Mouse (Mus musculus) c-Kit-positive CD71-positive TER-119-negative erythroid progenitor cells, embryonic 14.5 days (primary cell): ENCODE measurements at regions not wholly inside any gene's neighbourhood (a gene's known extent, or its start where the extent isn't known, plus 50 kb on each side); places are given as distances from the start of the nearest gene placed in this dataset.

ENCODE experiments used
- DNase-seq: peaks from one replicate; pipeline ENCODE4 v3.0.0-alpha.2; 2013; ENCODE audit warnings: low read depth

DNA sequence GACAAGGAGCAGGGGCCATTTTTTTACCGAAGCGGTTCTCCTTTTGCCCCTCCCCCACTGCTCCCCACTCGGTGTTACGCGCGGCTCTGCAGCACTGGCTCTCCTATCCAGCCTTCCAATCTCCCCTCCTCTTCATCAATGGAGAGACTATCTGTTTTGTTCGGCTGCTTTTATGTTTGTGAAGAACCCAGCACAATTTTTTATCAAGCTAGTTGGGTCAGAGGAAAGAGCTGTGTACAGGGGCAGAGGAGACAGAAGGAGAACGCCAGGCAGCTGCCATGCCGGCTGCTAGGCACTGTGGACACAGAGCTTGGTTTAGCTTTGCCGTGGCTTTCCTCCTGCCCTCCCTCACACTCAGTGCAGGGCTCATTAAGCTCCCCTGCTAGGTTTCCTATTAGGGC, 280.3 kb downstream of the Sox11 start:
- DNase-seq = no peak

DNA sequence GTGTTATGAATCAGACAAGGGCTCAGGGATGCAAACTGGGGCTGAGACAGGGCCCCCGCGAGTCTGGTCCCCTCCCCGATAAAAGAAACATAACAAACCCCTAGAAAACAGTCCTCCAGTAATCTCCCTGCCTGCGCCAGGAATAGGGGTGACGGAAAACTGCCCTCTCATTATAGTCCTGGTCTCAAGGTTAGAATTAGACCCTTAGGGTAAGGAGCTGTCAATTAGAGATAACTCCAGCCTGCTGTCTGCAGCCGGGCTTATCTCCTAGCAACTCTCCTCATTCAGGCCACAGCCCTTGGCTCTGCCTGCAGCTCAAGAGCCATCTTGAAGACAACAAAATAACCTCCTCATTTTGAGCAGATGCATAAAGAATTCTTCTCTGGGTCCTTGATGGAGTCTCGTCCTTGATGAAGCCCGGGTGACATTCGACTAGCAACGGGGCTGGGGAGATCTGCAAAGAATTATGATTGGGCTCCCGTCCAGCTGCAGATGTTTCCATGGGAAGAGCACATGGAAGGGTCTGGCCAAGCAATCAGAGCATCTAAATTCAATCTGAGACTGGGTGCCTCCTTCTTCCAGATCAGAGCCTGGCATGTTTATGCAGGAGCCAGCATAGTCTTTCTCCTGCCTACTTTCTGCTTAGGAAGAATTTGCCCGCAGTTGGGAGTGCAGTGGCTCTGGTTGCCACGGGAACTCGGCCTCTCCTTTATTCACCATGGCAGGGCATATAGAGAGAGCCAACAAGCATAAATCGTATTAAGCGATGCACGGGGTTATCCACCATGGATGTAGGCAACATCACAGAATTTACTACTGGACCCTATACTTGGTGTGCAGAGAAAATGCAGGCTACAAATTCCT, 281.2 kb downstream of the Sox11 start:
- DNase-seq = no peak

DNA sequence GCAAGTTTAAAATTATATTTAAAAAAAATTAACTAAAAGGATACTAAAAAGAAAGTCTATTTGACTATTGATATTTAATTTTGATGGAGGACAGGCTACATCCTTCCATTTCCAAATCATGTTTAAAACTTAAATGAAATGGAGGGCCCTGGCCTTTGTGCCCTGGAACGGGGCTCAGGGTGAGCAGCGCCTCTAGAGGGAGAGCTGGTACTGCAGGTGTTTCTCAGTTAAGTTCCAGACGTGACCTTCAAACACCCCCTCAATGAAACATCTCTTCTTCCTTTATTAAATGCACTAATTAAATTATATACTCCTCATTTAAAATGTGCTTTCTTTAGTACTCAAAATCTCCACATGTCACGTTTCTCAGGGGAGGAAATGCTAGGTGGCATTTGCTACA, 282.5 kb downstream of the Sox11 start:
- no peak for DNase-seq

DNA sequence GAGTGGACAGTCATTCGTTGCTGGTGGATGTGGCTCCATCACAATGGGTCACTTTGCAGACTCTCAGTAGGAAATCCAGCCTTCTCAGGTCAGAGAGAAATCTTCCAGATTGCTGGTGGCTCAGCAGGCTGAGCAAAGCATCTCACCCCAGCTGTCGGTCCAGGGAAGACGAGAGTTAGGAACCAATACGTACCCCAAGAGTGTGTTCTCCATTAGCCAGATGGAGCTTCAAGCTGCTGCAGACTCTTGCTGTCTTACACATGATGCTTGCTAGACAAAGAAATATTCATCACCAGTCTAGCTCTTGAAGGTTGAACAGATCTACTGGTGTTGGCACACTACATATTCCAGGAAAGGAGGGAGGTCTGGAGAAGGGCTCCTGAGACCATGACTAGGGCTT, 288.0 kb downstream of the Sox11 start:
- DNase-seq = no peak

DNA sequence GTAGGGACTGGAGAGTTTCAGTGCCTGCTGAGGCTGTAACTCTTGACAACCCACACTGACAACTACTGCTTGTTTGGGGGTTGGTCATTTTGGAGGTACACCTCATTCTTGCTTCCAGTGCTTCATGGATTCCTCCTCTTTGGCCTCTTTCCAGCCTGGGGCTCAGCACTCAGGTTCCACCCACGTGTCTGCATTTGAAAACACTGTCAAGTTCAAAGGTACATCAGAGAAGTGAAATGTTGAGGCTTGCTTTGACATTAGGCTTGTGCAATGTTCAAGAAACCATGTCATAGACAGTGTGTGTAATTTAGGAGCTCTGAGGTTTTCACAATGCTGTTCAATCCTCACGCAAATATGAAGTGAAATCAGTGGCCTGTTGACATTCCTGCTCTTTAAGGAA, 304.5 kb downstream of the Sox11 start:
- DNase-seq = no peak

DNA sequence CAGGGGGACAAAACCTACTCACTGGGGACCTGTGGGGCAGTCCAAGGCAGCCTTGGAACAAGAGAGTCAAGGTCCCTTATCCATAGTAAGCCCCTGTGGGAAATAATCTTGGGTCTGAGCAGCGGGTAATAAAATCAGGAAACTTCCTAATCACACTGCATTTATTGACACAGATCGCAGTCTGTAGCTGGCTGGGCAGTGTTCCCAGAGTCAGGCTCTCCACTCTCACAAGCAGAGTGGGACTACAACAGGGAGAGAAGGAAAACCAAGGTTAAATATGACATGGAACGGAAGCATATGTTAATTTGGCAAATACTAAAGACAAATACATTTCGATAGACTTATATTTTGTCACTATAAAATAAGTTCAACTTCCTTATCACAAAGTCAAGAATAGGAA, 322.6 kb downstream of the Sox11 start:
- no peak for DNase-seq

DNA sequence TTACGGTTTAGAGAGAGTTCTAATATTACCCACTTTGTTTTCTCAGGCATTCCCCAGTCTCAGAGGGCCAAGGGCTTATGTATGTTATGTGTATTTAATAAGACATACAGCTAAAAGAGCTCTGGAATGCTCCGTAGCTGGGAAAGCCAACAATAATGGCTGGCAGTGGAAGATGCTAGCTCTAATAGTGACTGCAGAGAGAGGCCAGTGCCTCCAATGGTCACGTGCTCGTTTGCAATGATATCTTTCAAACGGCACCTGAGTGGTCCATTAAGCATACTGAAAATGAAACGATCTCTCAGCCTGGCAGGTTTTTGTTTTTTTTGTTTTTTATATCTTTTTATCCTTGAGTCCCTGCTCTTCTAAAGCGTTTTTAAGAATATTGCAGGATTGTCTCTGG, 324.0 kb downstream of the Sox11 start:
- no peak for DNase-seq

DNA sequence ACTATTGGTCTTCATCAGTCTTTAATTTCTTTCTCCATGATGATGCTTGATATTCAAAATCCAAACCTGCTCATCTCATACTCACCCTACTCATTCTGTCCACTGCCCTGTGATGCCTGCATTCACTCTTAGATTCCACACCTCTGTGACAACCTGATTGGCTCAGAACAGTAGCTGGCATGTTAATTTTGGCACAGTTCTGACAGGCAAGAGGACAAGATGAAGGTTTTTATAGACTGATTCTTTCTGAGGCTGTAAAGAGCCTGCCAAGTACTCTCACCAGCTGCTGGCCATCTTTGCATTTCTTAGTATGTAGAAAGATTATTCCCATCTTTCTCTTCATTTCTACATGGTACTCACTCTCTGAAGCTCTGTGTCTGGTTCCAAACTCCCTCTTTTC, 343.1 kb downstream of the Sox11 start:
- no peak for DNase-seq

DNA sequence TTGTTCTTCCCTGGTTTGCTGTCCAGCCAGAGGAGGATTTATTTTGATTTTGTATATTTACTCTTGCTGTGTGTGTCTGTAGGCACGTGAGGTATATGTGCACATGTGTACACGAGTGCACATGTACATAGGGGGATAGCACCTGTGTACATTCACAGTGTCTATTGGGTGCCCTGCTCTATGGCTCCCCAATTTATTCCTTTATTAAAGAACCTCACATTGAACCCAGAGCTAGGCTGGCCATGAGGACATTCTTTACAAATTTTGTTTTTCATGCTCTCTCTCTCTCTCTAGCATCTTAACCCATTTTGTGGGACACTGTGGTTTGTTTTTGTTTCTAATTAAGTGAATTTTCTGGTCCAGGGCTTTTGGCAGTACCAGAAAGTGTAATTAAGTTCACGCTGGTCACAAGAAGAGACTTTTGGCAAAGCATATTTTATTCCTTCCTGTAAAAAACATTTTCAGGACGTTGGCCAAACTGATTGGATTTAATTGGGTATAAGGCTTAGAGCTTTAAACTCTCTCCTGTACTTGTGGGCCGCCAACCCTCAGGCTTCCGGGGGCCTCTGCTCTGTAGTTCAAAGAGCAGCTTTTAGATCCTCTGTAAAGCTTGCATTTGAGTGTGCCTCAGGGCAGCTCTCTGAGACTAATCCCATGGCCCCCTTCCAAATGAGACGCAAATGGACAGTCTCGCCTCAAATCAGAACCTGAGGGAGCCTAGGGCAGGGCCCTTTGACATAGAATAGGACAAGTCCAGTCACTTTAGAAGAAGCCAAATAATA, 365.9 kb downstream of the Sox11 start:
- DNase-seq = no peak

DNA sequence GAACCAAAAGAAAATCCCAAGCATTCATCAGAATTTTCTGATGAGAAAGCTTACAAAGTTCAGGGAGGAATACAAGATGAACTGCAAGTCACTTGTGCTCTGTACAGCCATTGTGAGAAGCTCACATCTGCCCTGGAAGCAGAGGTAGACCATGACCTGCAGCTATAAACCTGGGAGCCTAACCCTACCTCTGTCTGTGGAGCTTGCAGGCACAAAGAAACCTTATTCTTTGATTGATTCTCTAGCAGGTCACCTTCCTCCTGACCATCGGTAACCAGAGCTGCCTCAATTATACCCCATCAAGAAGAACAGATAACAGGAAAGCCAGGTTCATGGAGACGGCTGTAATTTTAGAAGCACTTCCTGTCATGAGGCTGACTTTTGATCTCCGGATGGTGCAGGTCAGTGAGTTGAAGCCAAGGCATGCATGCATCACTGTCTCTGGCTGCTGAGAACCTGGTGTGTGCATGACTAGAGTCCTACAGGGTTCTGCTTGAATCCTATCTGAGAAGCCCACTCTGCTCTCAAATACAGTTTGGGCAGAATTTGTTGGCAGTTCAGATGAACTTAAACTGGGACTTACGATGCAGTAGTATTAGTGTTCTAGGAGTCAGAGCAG, 369.8 kb downstream of the Sox11 start:
- DNase-seq = no peak

DNA sequence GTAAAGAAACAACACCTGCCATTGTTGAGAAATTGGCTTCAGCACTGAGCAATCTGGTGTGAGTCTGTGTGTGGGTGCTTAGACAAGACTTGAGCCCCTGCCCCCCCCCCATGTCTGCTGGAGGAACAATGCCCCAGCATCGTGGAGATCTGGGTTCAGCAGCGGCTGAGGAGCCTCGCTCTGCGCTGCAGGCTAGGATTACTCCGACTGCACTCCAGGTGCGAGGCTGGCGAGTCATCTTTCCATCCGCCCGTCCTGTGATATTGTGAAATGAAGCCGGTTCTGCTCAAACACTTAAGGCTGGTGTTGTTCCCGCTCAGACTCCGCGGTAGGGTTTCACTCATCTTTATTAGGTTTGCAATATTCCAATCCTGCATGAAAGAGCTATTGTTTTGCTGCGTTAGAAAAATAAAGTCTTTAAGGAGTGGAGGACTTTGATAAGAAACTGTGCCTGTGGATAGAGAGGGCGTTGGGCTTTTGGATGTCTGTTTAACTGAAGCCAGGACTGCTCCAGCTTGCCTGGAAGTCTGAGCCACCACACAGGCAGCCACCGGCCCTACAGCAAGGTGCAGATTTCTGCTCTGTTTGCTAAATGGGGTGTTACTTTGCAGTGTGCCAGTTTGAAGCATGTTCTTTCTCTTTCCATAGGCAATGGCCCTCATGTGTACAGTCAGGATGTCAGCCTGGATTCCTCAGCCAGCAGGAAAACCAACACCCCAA, 375.2 kb downstream of the Sox11 start:
- DNase-seq = no peak

DNA sequence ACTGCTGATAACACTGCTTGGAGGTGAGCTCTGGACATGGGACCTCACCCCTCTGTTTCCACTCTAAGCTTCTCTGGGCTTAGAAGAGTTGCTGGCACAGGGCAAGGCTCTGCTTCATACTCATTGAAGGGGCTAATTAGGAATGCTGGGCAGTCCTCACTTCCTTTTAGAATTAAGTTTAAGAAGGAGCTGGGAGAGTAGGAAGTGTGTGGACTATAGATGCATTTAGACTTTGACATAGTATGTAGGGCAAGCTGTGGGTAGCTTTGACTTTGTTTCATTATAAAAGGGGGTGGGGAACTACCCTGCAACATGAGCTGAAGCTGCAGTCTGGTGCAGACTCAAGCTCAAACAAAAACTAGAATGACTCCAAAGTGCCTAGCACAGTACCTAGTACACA, 378.5 kb downstream of the Sox11 start:
- DNase-seq = no peak

DNA sequence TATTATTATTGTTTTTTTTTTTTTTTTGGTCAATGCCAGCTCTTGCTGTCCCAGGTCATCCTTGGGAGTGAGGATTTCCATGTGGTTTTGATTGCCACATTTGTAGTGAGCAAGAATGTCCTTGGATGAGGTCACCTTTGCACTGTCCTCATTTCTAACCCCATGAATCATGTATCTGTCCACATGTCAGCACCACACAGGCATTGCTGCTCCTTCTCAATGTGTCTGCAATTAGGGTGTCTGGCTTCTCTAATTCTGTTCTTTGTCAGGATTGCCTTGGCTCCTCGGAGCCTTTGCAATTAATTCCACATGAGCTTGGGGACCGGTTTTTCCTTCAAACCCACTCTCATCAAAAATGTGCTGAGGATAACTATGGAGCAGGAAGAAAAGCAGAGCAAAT, 402.5 kb downstream of the Sox11 start:
- no peak for DNase-seq

DNA sequence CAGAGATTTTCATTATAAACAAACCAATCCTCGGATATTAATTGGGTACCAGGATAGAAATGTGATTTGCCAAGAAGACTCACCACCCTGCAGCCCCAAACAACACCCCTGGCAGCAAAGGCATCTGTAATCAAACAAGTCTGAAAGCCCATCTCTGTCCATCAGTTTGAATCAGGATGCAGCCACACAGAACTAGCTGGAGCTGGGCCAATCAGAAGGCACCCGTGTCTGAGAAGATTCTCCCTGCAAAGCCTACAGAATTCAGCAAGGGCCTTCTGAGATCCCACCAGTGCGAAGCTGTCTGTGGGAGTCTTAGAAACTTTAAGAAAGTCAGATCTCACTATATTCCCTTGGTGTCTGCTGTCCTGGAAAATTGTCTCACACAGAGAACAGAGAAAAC, 404.5 kb downstream of the Sox11 start:
- no peak for DNase-seq

DNA sequence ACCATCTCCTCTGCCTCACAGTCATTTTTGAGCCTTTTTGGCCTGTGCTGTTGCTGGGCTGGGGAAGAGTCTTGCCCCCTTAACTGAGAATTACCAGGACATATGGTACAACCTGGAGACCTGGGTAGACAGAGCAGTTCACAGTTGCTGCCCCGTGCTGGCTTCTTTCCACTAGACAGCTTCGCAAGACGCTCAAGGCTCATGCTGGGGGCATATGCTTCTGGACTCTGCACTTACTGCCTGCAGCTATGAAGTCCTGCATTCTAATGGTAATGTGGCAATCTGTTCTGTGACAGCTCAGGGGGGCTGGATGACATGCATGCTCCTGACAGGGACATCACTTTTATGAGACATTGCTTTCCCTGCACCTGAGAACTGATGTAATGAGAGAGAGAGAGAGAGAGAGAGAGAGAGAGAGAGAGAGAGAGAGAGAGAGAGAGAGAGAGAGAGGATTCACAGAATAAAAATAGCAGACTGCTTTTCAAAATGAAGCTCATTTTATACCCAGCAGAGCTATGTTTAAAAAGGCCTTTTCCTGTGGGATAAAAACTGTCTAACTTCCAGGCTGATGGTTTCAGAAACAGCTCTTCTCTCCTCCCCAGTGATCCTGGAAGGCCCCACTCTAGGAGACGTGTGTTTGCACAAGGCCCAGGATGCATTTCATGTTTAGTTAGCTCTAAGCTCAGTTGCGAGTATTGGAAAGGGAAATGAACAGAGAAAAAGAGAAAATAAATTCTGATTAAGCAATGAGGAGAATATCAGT, 405.5 kb downstream of the Sox11 start:
- DNase-seq = no peak

DNA sequence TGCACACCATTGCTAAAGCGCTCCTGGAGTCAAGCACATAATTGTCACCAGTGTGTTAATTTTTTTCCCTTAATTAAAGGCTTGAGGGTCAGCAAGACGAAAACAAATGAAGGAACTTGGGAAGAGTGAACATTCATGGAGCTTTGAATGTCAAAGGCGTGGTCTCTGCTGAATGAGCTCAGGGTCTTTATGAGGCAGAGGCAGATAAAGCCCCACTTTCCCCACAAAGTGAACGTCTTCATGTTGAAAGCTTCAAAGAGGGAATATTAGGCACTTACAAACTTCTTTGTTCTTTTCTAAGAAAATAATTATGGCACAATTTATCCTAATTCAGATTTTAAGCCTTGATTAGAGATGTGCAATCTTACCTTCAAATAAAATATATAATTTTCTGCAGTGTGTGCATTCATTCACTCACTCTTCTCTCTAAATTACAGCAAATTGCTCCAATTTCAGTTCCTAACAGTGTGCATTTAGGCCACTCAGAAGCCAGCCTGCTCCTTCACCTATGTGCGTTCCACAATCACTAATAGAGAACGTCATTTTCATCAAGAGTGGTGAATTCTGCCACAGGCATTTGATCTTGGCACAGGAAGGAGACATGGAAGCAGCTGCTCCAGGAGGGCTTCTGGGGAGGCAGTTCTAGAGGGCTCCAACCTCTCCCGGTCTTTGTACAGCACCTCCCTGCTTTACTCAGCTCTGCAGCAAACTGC, 412.1 kb downstream of the Sox11 start:
- no peak for DNase-seq

DNA sequence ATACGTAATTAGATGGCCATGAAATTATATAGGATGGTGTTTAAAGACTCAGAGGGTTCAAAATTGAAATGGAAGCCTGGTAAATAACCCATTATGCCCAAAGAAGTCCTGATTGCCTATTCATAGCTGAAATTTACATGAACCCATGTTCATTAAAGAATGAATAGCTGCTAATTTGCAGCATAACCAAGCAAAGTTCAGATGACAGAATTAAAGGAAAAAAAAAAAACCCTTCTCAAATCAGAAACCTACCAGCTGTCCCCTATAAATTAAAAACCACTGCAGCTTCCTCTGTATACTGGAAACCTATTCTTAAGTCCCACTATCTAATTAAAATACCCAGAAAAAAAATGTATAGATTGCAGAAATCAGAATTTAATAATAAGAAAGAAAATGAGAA, 436.2 kb downstream of the Sox11 start:
- no peak for DNase-seq

DNA sequence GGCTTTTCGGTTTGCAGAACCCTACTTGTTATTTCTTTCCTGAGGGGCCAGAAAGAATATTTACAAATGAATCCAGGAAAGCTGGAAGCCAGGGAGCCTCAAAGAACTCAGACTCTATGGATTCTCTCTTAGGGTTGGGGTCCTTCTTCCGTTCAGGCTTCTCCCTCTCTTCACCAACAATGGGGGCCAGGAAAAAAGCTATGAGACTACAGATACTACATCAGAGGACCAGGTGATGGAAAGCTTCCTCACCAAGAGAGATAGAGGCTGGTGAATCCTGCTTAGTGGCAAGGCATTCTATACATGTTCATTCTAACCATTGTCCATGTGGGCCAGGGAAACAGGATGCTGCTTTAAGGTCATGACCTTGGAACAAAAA, 434.9 kb downstream of the Cmpk2 start:
- no peak for DNase-seq

DNA sequence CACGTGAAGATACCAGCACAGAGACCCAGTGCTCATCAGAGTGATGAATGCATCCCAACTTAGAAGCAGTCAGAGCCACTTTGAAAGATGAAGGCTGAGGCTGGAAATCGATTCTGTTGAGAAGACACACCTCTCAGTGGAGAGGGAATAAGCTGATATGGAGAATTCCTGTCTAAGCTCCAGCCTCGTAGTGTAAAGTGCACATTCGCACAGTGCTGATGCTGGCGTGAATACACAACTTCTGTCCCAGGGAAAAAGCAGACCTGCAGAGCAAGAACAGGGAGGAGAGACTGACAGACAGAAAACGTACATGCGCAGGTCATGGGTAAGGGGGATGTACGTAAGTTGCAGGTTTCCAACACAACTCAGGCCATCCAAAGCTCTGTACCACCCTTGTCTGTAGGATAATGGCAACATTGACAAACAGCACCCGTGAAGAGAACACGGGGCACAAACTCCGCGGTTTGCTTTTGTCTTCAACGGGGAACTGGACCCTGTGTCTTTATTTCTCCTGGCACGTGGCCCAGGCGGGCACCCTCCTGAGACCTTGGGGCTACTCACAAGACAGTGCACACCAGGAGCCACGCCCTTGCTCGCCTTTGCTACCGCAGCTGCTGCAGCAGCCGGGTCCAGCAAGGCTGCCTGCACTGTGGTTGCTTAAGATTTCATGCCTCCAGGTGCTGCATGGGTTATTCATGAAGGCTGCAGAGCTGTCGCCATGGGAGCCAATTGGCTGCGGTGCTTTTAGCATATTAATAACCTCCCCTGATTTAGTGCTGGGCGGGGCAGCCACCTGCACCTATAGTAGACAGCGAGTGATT, 434.3 kb downstream of the Cmpk2 start:
- no peak for DNase-seq

DNA sequence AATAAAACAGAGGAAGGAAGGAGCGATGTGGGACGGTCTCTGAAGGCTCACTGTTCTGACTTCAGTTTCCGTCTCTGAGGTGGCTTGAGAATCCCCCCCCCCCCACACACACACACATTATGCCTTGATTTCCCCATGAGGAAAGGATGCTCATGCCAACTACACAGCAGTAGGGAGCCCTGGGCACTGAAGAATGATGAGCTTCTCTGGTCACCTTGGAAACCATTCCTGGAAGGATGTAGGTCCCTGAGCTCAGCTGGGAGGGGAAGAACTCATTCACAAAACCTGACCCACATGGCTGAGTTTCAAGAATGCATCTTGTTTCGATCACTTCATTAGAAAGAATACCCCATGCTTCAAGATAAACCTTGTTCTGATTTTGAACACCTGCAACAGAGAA, 422.2 kb downstream of the Cmpk2 start:
- no peak for DNase-seq
